23 mouse cellular contexts compared by ENCODE assay signal in genomic region chr1:139781143-139781542, GRCm38 (mm10). TPM values are rescaled to one million over a fixed set of nuclear protein-coding genes. Genes with fewer than 3 reads are reported as not detected.
"Had no signal": no experiment of that assay in that cellular context is flagged by ENCODE, and none has a peak within 500 bp of the region (broad histone marks: within the 10 kb centered on the region; RNA-seq: fewer than 3 reads in every experiment).

Gene Gm4788 (minus strand): TSS chr1:139781243.

- H3K9ac ChIP-seq: neural tube, embryonic 15.5 days; stomach, embryonic 15.5 days had no signal

- H3K27me3 ChIP-seq: neural tube, embryonic 15.5 days; stomach, embryonic 15.5 days had no signal

- H3K27ac ChIP-seq: neural tube, embryonic 15.5 days; stomach, embryonic 15.5 days; stomach, postnatal 0 days had no signal

- H3K9me3 ChIP-seq: neural tube, embryonic 15.5 days; stomach, embryonic 15.5 days had no signal

- H3K4me2 ChIP-seq: neural tube, embryonic 15.5 days; stomach, embryonic 15.5 days had no signal

- H3K4me1 ChIP-seq: neural tube, embryonic 15.5 days; stomach, embryonic 15.5 days had no signal

- H3K4me3 ChIP-seq: neural tube, embryonic 15.5 days; stomach, embryonic 15.5 days had no signal

- DNase-seq: retina, postnatal 1 day; right cerebral cortex, adult 18-20 months; right cerebral cortex, postnatal 14 days; right cerebral cortex, postnatal 25 days; right cerebral cortex, postnatal 4 days; spleen, adult 18-20 months; thymus, adult 18-20 months; thymus, adult 2 months; thymus, postnatal 14 days; thymus, postnatal 25 days; thymus, postnatal 36 days; thymus, postnatal 4 days had no signal

- H3K36me3 ChIP-seq: neural tube, embryonic 15.5 days; stomach, embryonic 15.5 days had no signal

RNA-seq across cellular contexts. Expression of gene Gm4788, which starts in this region (rescaled TPM):
- total RNA-seq: neutrophil, adult 5-6 weeks had no signal
- polyA plus RNA-seq: neural tube, embryonic 14.5 days; neural tube, embryonic 15.5 days; small intestine, adult 2 months; spleen, adult 2 months; stomach, embryonic 14.5 days; stomach, embryonic 15.5 days; stomach, postnatal 0 days; testis, adult 2 months; thymus, adult 2 months; thymus, postnatal 0 days; urinary bladder, adult 2 months had no signal
